Mouse (Mus musculus): Measurements from ENCODE around the gene Igf2bp2.

- TF ChIP-seq FLI1 (IDR thresholded peaks at IDR 0.05; ENCODE audit: low read length) (no peak), GATA1 (IDR thresholded peaks at IDR 0.05; ENCODE audit: borderline replicate concordance, low read length) (no peak)
Observed at GRCm38 (mm10) chr16:22009596-22009995, 153.5 kb downstream of the Igf2bp2 start.
